9 mouse cellular contexts compared by ENCODE assay signal in genomic region chr1:182461813-182462212, GRCm38 (mm10). TPM values are rescaled to one million over a fixed set of nuclear protein-coding genes. Genes with fewer than 3 reads are reported as not detected.
DNase-seq lines count a peak whose midpoint lies in the region; ATAC-seq and TF ChIP-seq lines count a peak whose summit lies in the region.
"Had no signal": no experiment of that assay in that cellular context is flagged by ENCODE, and none has a peak within 500 bp of the region (broad histone marks: within the 10 kb centered on the region; RNA-seq: fewer than 3 reads in every experiment).

No protein-coding gene starts in this region.

- WGBS in cerebellum, adult 2 months: 5% methylated on average over 10 of the region's 10 CpGs
- WGBS in liver, embryonic 12.5 days (ENCODE audit: insufficient replicate concordance): 83% methylated on average over 10 of the region's 10 CpGs

- TF ChIP-seq POLR2A in cerebellum, adult 2 months (IDR thresholded peaks at IDR 0.05; ENCODE audit: borderline replicate concordance, insufficient read depth, low read length): no peak

- no peak overlapping the region for H3K4me2 ChIP-seq in liver, embryonic 12.5 days

- H3K4me3 ChIP-seq in cerebellum, adult 2 months (replicated peaks; ENCODE audit: insufficient read depth, low read depth, low read length): no peak overlapping the region
- H3K4me3 ChIP-seq in liver, embryonic 12.5 days: no peak overlapping the region

- DNase-seq in left cerebral cortex, postnatal 4 days: peak; percentile 90
- no peak for DNase-seq in left cerebral cortex, postnatal 25 days (ENCODE audit: low spot score in 2 of 2)
- peak; percentile 90 to 94 for DNase-seq in cerebellum, adult 2 months
- peak; percentile 78 for DNase-seq in heart, postnatal 4 days
- no peak for DNase-seq in thymus, postnatal 0 days (ENCODE audit: low spot score)
- DNase-seq in frontal cortex, postnatal 36 days (ENCODE audit: low spot score in 2 of 2): no peak
- no peak for DNase-seq in urinary bladder, postnatal 25 days (ENCODE audit: low spot score)

- peaks cover 17% of the 10 kb centered on the region for H3K36me3 ChIP-seq in liver, embryonic 12.5 days

- H3K4me1 ChIP-seq in cerebellum, adult 2 months (ENCODE audit: control insufficient read depth, insufficient read depth, low read length): peaks cover 11% of the 10 kb centered on the region
- peaks cover 20% of the 10 kb centered on the region for H3K4me1 ChIP-seq in liver, embryonic 12.5 days

- H3K27ac ChIP-seq in cerebellum, adult 2 months (ENCODE audit: insufficient read depth, low read length): no peak overlapping the region
- peak overlapping the region; percentile 14; the same call in 1 of the 2 replicates for H3K27ac ChIP-seq in liver, embryonic 12.5 days

- H3K9me3 ChIP-seq in liver, embryonic 12.5 days (replicated peaks): no peaks in the 10 kb centered on the region

- no peak overlapping the region for H3K9ac ChIP-seq in liver, embryonic 12.5 days

- ATAC-seq in liver, embryonic 12.5 days: 0 out of 2 replicates have a peak, but pooled peaks have one; percentile 11
- ATAC-seq: Patski had no signal

- TF ChIP-seq CTCF in cerebellum, adult 2 months (IDR thresholded peaks at IDR 0.05; ENCODE audit: borderline replicate concordance, insufficient read depth, low read depth, low read length): no peak

- H3K27me3 ChIP-seq in cerebellum, adult 2 months (ENCODE audit: control insufficient read depth, insufficient read depth, low read length): no peaks in the 10 kb centered on the region
- H3K27me3 ChIP-seq in liver, embryonic 12.5 days (replicated peaks): no peaks in the 10 kb centered on the region
- H3K27me3 ChIP-seq: Patski had no signal

- intact Hi-C loops in left cerebral cortex, postnatal 4 days (cut with DNase I): no loop called here
- intact Hi-C loops in left cerebral cortex, postnatal 25 days (cut with DNase I): no loop called here

RNA-seq across cellular contexts. Expression of gene Trp53bp2, which starts 52.8 kb away (rescaled TPM):
- 10 to 100 TPM; 23.2 to 27.3 TPM for total RNA-seq in left cerebral cortex, postnatal 4 days (2021)
- total RNA-seq in left cerebral cortex, postnatal 25 days (2021): 10 to 100 TPM; 19.2 to 20.4 TPM
- polyA plus RNA-seq in cerebellum, adult 2 months (2012; rRNA removed): 21.1 and 25.3 TPM in 2 replicates
- total RNA-seq in heart, postnatal 4 days (2021): 10 to 100 TPM; 20.4 to 20.5 TPM
- 5.3 and 5.6 TPM in 2 replicates for polyA plus RNA-seq in liver, embryonic 12.5 days (2016; fragmentation: Nextera tagmentation; extraction: Ambion mirVana)
- 10.8 and 12.2 TPM in 2 replicates for polyA plus RNA-seq in thymus, postnatal 0 days (2015; fragmentation: Nextera tagmentation; extraction: Ambion mirVana)

RNA-seq across cellular contexts. Expression of gene Capn2, which starts 55.6 kb away (rescaled TPM):
- 10 to 100 TPM; 77.0 to 82.5 TPM for total RNA-seq in left cerebral cortex, postnatal 4 days (2021)
- 10 to 100 TPM; 52.9 to 61.4 TPM for total RNA-seq in left cerebral cortex, postnatal 25 days (2021)
- polyA plus RNA-seq in cerebellum, adult 2 months (2012; rRNA removed): 82.6 and 86.9 TPM in 2 replicates
- total RNA-seq in heart, postnatal 4 days (2021): 10 to 100 TPM; 86.6 to 89.9 TPM
- 35.4 and 36.6 TPM in 2 replicates for polyA plus RNA-seq in liver, embryonic 12.5 days (2016; fragmentation: Nextera tagmentation; extraction: Ambion mirVana)
- 48.7 and 50.6 TPM in 2 replicates for polyA plus RNA-seq in thymus, postnatal 0 days (2015; fragmentation: Nextera tagmentation; extraction: Ambion mirVana)

Comparison
In these comparisons a context has a peak if more than half of its experiments do, and no peak if none do; other contexts are left out.
1. DNase-seq: peak in left cerebral cortex, postnatal 4 days (single experiment), cerebellum, adult 2 months (2 of 2) and heart, postnatal 4 days (single experiment); none in left cerebral cortex, postnatal 25 days (0 of 2), thymus, postnatal 0 days (single experiment), frontal cortex, postnatal 36 days (0 of 2) and urinary bladder, postnatal 25 days (single experiment).